Mouse (Mus musculus) MEL (cell line): Measurements from ENCODE around the gene Cobl. TPM values are rescaled to one million over a fixed set of nuclear protein-coding genes. Genes with fewer than 3 reads are reported as not detected.

Experiments used
- DNase-seq: peaks from one replicate; pipeline ENCODE4 v3.0.0; 2011; ENCODE audit warnings: low read depth, low spot score
- H3K27ac ChIP-seq: 2 replicates; pipeline ENCODE4 v1.5.1; 2012; ENCODE audit warnings: low read depth, mild to moderate bottlenecking, control low read depth, low read length, moderate library complexity; ENCODE audit not compliant: control insufficient read depth
- H3K27me3 ChIP-seq, 2 experiments: fragments of 150-350 bp in 1 of 2; sonication (generic) in 1 of 2; 2 replicates each; pipeline ENCODE4 v1.6.1; 2012; ENCODE audit warnings: low read length in 2 of 2, mild to moderate bottlenecking in 2 of 2, improper control_type of control experiment in 1 of 2, moderate library complexity in 1 of 2; ENCODE audit not compliant: insufficient read depth in 2 of 2, control insufficient read depth in 1 of 2
- H3K36me3 ChIP-seq, 2 experiments: 2 replicates each; pipeline ENCODE4 v1.6.1; 2012 to 2014; ENCODE audit warnings: low read length in 2 of 2, improper control_type of control experiment in 1 of 2, inconsistent platforms in 1 of 2, mild to moderate bottlenecking in 1 of 2; ENCODE audit not compliant: insufficient read depth in 2 of 2, control insufficient read depth in 1 of 2
- H3K4me1 ChIP-seq, 2 experiments: fragments of 150-350 bp in 1 of 2; sonication (generic) in 1 of 2; 2 replicates each; pipeline ENCODE4 v1.6.1; 2012; ENCODE audit warnings: low read length in 2 of 2, improper control_type of control experiment in 1 of 2, mild to moderate bottlenecking in 1 of 2; ENCODE audit not compliant: insufficient read depth in 2 of 2, control insufficient read depth in 1 of 2
- H3K4me3 ChIP-seq, 2 experiments: fragments of 150-350 bp in 1 of 2; sonication (generic) in 1 of 2; 2 replicates each; pipeline ENCODE4 v1.5.1; 2012; ENCODE audit warnings: low read depth in 2 of 2, low read length in 2 of 2, mild to moderate bottlenecking in 2 of 2, moderate library complexity in 2 of 2, control low read depth in 1 of 2, improper control_type of control experiment in 1 of 2; ENCODE audit not compliant: control insufficient read depth in 1 of 2, insufficient read depth in 1 of 2
- H3K79me2 ChIP-seq: 2 replicates; pipeline ENCODE4 v1.6.1; 2012; ENCODE audit warnings: mild to moderate bottlenecking, low read length, moderate library complexity; ENCODE audit not compliant: control insufficient read depth, poor library complexity, insufficient read depth
- H3K9ac ChIP-seq: 2 replicates; pipeline ENCODE4 v1.6.1; 2012; ENCODE audit warnings: low read depth, mild to moderate bottlenecking, control low read depth, low read length, moderate library complexity; ENCODE audit not compliant: control insufficient read depth, poor library complexity, severe bottlenecking
- H3K9me3 ChIP-seq: fragments of 150-350 bp; sonication (generic); replicated peaks from 2 replicates; pipeline ENCODE4 v1.6.1; 2012; ENCODE audit warnings: mild to moderate bottlenecking, low read length, improper control_type of control experiment, moderate library complexity; ENCODE audit not compliant: insufficient read depth
- BHLHE40 ChIP-seq: IDR thresholded peaks from 2 replicates; pipeline ENCODE4 v1.6.1; 2012; ENCODE audit warnings: low read depth, mild to moderate bottlenecking, inconsistent platforms, low read length, improper control_type of control experiment, borderline replicate concordance
- E2F4 ChIP-seq: IDR thresholded peaks from 2 replicates; pipeline ENCODE4 v1.6.1; 2011; ENCODE audit warnings: low read depth, low read length, improper control_type of control experiment, borderline replicate concordance
- ETS1 ChIP-seq: IDR thresholded peaks from 2 replicates; pipeline ENCODE4 v1.6.1; 2012; ENCODE audit warnings: low read depth, mild to moderate bottlenecking, inconsistent platforms, low read length, improper control_type of control experiment, moderate library complexity
- MAFK ChIP-seq: IDR thresholded peaks from 2 replicates; pipeline ENCODE4 v1.6.1; 2011; ENCODE audit warnings: low read depth, mild to moderate bottlenecking, low read length, improper control_type of control experiment, borderline replicate concordance
- MXI1 ChIP-seq: IDR thresholded peaks from 2 replicates; pipeline ENCODE4 v1.6.1; 2011; ENCODE audit warnings: mild to moderate bottlenecking, low read depth, low read length, improper control_type of control experiment
- MYB ChIP-seq: IDR thresholded peaks from 2 replicates; pipeline ENCODE4 v1.6.1; 2011; ENCODE audit warnings: mild to moderate bottlenecking, low read depth, low read length, improper control_type of control experiment
- NELFE ChIP-seq: IDR thresholded peaks from 2 replicates; pipeline ENCODE4 v1.6.1; 2011; ENCODE audit warnings: low read depth, low read length, improper control_type of control experiment
- NRF1 ChIP-seq: IDR thresholded peaks from 2 replicates; pipeline ENCODE4 v1.6.1; 2014; ENCODE audit warnings: low read depth, mild to moderate bottlenecking, inconsistent platforms, low read length, improper control_type of control experiment, moderate library complexity; ENCODE audit not compliant: poor library complexity, insufficient read depth, severe bottlenecking
- POLR2A ChIP-seq, 2 experiments: IDR thresholded peaks; 2 replicates each; pipeline ENCODE4 v1.6.1; 2011 to 2012; ENCODE audit warnings: low read length in 2 of 2, mild to moderate bottlenecking in 2 of 2, control low read depth in 1 of 2, improper control_type of control experiment in 1 of 2, low read depth in 1 of 2, moderate library complexity in 1 of 2; ENCODE audit not compliant: control insufficient read depth in 1 of 2, insufficient read depth in 1 of 2, poor library complexity in 1 of 2
- POLR2AphosphoS5 ChIP-seq: IDR thresholded peaks from 2 replicates; pipeline ENCODE4 v1.6.1; 2012; ENCODE audit warnings: low read depth, borderline replicate concordance, mild to moderate bottlenecking, inconsistent platforms, low read length, moderate library complexity, mixed read lengths
- RCOR1 ChIP-seq: IDR thresholded peaks from 2 replicates; pipeline ENCODE4 v1.6.1; 2012; ENCODE audit warnings: low read depth, mild to moderate bottlenecking, inconsistent platforms, low read length, improper control_type of control experiment
- SIN3A ChIP-seq: IDR thresholded peaks from 2 replicates; pipeline ENCODE4 v1.6.1; 2012; ENCODE audit warnings: low read length, improper control_type of control experiment, inconsistent platforms
- SMC3 ChIP-seq: IDR thresholded peaks from 2 replicates; pipeline ENCODE4 v1.6.1; 2011; ENCODE audit warnings: low read depth, low read length, improper control_type of control experiment
- TAL1 ChIP-seq: IDR thresholded peaks from 2 replicates; pipeline ENCODE4 v1.6.1; 2012; ENCODE audit warnings: mild to moderate bottlenecking, inconsistent platforms, low read length, moderate library complexity, mixed read lengths
- UBTF ChIP-seq: IDR thresholded peaks from 2 replicates; pipeline ENCODE4 v1.6.1; 2012; ENCODE audit warnings: low read depth, mild to moderate bottlenecking, inconsistent platforms, low read length, improper control_type of control experiment, moderate library complexity, borderline replicate concordance; ENCODE audit not compliant: insufficient read depth
- ZKSCAN1 ChIP-seq: IDR thresholded peaks from 2 replicates; pipeline ENCODE4 v1.6.1; 2012; ENCODE audit warnings: low read depth, mild to moderate bottlenecking, inconsistent platforms, low read length, improper control_type of control experiment, moderate library complexity
- ZMIZ1 ChIP-seq: IDR thresholded peaks from 2 replicates; pipeline ENCODE4 v1.6.1; 2012; ENCODE audit warnings: low read depth, mild to moderate bottlenecking, inconsistent platforms, low read length, improper control_type of control experiment, moderate library complexity
- polyA plus RNA-seq, 2 experiments: library from polyadenylated mRNA; stranded (reverse) in 1 of 2; unstranded in 1 of 2; fragments of >175 nt in 1 of 2; fragments of >200 nt in 1 of 2; gene quantifications; 2 replicates each; pipeline versions ENCODE4 v1.2.1 to v1.2.4; 2012; ENCODE audit warnings: low replicate concordance in 2 of 2, low read depth in 1 of 2; ENCODE audit not compliant: insufficient read length in 2 of 2, insufficient read depth in 1 of 2, missing spikeins in 1 of 2
- total RNA-seq: library from RNA; depleted of rRNA; stranded (reverse); fragments of 300-350 nt; gene quantifications from 2 replicates; pipeline ENCODE4 v1.2.3, GENCODE M21; 2012

The Cobl gene
- total and polyA plus RNA-seq, 3 experiments: not detected

- Histone ChIP-seq H3K4me1 (no peaks in the 10 kb centered on the region), H3K4me3 (no peak overlapping the region), H3K36me3 (no peaks in the 10 kb centered on the region), H3K27me3 (no peaks in the 10 kb centered on the region), H3K9me3 (no peaks in the 10 kb centered on the region), H3K27ac (no peak overlapping the region), H3K9ac (no peak overlapping the region), H3K79me2 (no peaks in the 10 kb centered on the region)
- TF ChIP-seq ETS1 (no peak), MAFK (no peak), NRF1 (no peak), TAL1 (no peak), ZKSCAN1 (no peak), POLR2A (IDR thresholded peaks at IDR 0.05; ENCODE audit: control insufficient read depth in 1 of 2, insufficient read depth in 1 of 2, low read depth in 1 of 2, low read length in 2 of 2, poor library complexity in 1 of 2) (no peak), SIN3A (no peak), MXI1 (no peak), BHLHE40 (no peak), UBTF (no peak), ZMIZ1 (no peak), MYB (no peak), SMC3 (no peak), POLR2AphosphoS5 (no peak), E2F4 (no peak), NELFE (no peak)
- DNase-seq: no peak
These were observed 4.8 kb downstream of the Cobl start for GRCm38 (mm10) chr11:12459781-12460581.

- no peak for TF ChIP-seq NRF1
- no peak for TF ChIP-seq RCOR1
These were observed 5.9 kb downstream of the Cobl start for GRCm38 (mm10) chr11:12458814-12459213.

More at GRCm38 (mm10) chr11:12458814-12459213, 5.9 kb downstream of the Cobl start:
- Histone ChIP-seq H3K9me3 (no peaks in the 10 kb centered on the region), H3K36me3 (no peaks in the 10 kb centered on the region), H3K4me1 (no peaks in the 10 kb centered on the region), H3K27me3 (no peaks in the 10 kb centered on the region), H3K27ac (no peak overlapping the region), H3K4me3 (no peak overlapping the region), H3K79me2 (no peaks in the 10 kb centered on the region), H3K9ac (no peak overlapping the region)
- no peak for DNase-seq
